Mouse (Mus musculus): Measurements from ENCODE around the gene Fryl. TPM values are rescaled to one million over a fixed set of nuclear protein-coding genes. Genes with fewer than 3 reads are reported as not detected.
A peak's percentile ranks its signal among the peaks of the same experiment; 100 is the strongest.
"Not testable (repeated sequence)": the region's sequence is repeated elsewhere in the genome, so short reads cannot be mapped to it uniquely, and the experiment has no call there.

Gene Fryl
- polyA plus RNA-seq, 1 experiment from 2014 or later, result 48.7 TPM

DNA sequence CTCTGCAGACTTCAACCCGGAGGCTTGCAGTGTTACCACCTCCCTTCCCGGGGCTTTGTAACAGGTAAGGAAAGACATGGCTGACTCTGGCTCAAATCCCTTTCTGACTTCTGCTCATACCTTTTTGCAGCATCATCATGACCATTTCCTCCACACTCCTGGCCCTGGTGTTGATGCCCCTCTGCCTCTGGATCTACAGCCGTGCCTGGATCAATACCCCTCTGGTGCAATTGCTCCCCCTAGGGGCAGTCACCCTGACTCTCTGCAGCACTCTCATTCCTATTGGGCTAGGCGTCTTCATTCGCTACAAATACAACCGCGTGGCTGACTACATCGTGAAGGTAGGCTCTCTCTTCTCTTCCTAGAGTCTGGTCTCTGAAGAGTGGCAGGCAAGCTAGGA lies 248.2 kb downstream of the Fryl start:
- H3K27ac ChIP-seq (replicated peaks); H3K4me2 ChIP-seq (replicated peaks); H3K9ac ChIP-seq (replicated peaks); ATAC-seq (ENCODE audit: low FRiP score, low read depth); H3K36me3 ChIP-seq; H3K9me3 ChIP-seq; H3K4me3 ChIP-seq; H3K4me1 ChIP-seq: not testable (repeated sequence)
- peaks cover 44% of the 10 kb centered on the region for H3K27me3 ChIP-seq
- WGBS, result 48% methylated on average over 8 of the region's 8 CpGs

DNA sequence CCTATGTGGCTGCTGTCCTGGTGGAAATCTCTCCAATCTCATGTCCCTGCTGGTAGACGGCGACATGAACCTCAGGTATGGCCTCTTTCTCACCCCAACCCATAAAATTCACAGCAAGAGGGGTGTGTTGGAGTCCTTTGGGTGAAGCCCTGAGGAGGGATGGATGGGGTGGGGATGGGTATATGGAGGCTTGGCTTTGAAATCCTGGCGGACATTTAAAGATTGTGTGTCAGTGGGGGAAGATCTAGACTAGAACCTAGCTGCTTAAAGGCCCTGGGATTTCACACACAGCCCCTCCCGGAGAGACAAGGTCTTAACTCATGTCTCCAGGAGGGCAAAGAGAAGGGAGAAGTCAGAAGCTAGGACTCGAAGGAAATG lies 248.8 kb downstream of the Fryl start:
- Histone ChIP-seq H3K4me2 (replicated peaks) (peak overlapping the region; percentile 52), H3K9ac (replicated peaks) (peak overlapping the region; percentile 48; the same call in 1 of the 2 replicates), H3K4me3 (peak overlapping the region; percentile 40), H3K27ac (replicated peaks) (no peak overlapping the region), H3K27me3 (peaks cover 37% of the 10 kb centered on the region), H3K9me3 (no peaks in the 10 kb centered on the region), H3K4me1 (peaks cover 7% of the 10 kb centered on the region; the same call in 1 of the 2 replicates), H3K36me3 (no peaks in the 10 kb centered on the region)
- WGBS, result 47% methylated on average over 5 of the region's 5 CpGs
- no peak; the same call in 1 of the 2 replicates for ATAC-seq (ENCODE audit: low FRiP score, low read depth)

DNA sequence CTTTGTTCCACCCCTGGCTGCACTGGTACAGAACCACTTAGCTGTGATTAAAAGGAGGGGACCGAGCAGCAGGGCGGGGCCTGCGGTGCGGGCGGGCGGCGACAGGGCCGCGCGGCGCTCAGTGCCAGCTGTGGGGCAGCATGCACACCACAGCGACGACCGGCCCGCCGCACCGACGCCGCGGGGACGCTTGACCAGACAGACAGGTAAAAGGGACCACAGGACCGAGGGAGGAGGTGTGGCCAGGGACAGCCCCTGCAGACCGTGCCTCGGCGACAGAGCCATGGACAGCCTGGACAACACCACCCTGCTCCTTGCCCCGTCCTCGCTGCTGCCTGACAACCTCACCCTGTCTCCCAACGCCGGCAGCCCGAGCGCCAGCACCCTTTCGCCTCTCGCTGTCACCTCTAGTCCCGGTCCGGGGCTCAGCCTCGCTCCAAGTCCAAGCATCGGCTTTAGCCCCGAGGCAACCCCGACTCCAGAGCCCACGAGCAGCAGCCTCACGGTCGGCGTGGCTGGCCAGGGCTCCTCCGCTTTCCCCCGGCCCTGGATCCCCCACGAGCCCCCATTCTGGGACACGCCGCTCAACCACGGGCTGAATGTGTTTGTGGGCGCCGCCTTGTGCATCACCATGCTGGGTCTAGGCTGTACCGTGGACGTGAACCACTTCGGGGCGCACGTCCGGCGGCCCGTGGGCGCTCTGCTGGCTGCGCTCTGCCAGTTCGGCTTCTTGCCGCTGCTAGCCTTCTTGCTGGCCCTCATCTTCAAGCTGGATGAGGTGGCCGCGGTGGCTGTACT lies 249.4 kb downstream of the Fryl start, which contains the start of gene Slc10a4:
Gene Slc10a4 (plus strand): TSS at position 100 of the 798 bp plus-strand sequence.
- Histone ChIP-seq H3K36me3 (no peaks in the 10 kb centered on the region), H3K27me3 (peaks cover 37% of the 10 kb centered on the region), H3K9ac (replicated peaks) (peak within 1 kb of the TSS; percentile 48), H3K9me3 (no peaks in the 10 kb centered on the region), H3K4me1 (peaks cover 7% of the 10 kb centered on the region; the same call in 1 of the 2 replicates), H3K4me3 (peak within 1 kb of the TSS; percentile 40), H3K27ac (replicated peaks) (no peak within 1 kb of the TSS), H3K4me2 (replicated peaks) (peak within 1 kb of the TSS; percentile 52)
- 7% methylated on average over 65 of the region's 65 CpGs for WGBS
- peak; percentile 93 for ATAC-seq (ENCODE audit: low FRiP score, low read depth)

DNA sequence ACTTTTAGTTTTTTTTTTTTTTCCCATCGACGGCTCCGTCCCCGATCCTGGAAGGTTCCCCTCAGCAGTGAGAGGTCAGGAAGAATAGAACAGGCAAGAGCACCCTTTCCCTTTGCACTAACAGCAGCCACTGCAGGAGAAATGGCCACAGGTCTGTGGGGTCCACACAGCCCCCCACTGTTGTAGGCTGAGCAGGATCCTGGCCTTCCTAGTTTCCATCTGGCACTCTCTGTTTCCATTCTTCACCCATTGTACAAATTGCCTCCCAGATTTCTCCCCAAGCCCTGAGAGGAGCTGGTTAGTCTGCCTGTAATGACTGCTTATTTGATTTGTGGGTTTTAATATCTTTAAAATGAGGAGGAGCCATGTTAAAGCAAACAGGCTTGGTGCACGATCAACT lies 252.4 kb downstream of the Fryl start:
- H3K36me3 ChIP-seq, result no peaks in the 10 kb centered on the region
- H3K9ac ChIP-seq (replicated peaks), result no peak overlapping the region
- H3K9me3 ChIP-seq, result no peaks in the 10 kb centered on the region
- peaks cover 7% of the 10 kb centered on the region; the same call in 1 of the 2 replicates for H3K4me1 ChIP-seq
- H3K27ac ChIP-seq (replicated peaks), result no peak overlapping the region
- 82% methylated on average over 5 of the region's 5 CpGs for WGBS
- no peak overlapping the region for H3K4me2 ChIP-seq (replicated peaks)
- ATAC-seq (ENCODE audit: low FRiP score, low read depth), result no peak
- H3K4me3 ChIP-seq, result no peak overlapping the region
- H3K27me3 ChIP-seq, result peaks cover 34% of the 10 kb centered on the region

DNA sequence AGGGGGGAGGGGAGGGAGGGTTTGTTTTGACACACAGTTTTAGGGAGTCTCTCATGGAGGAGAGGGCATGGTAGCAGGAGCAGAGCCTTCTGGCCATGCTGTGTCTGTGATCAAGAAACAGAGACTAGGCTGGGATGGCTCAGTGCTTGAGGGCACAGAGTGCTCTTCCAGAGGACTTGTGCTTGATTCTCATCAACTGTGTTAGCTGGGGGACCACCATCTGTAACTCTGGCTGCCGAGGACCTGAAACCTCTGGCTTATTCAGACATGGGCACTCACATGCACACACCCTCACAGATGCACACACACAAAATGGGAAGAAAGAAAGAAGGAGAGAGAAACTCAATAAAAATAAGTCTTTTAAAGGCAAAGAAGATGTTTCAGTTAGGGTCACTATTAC lies 257.9 kb downstream of the Fryl start:
- not testable (repeated sequence) for H3K4me2 ChIP-seq (replicated peaks); H3K4me3 ChIP-seq; H3K27ac ChIP-seq (replicated peaks); H3K36me3 ChIP-seq; H3K9me3 ChIP-seq; ATAC-seq (ENCODE audit: low FRiP score, low read depth); H3K27me3 ChIP-seq; H3K9ac ChIP-seq (replicated peaks)
- 91% methylated on average over 1 of the region's 1 CpGs for WGBS
- peaks cover 14% of the 10 kb centered on the region for H3K4me1 ChIP-seq

DNA sequence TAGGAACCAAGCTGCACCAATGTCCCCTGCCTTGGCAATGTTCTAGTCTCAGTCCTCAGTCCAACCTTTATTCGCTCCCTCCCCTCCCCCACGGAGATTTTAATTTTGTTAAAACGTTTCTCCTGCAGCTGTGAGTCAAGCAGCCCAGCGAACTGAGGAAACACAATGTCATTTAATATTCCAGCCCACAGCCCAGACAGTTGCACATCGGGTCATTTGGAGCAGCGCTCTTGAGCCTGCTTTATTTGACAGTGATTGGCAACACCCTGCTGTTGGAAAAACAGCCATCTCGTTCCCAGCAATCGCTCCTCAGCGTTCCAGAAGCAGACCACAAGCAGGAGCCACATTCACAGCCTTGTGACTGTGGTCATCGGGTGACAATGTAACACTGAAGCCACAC lies 261.0 kb downstream of the Fryl start:
- H3K36me3 ChIP-seq, result no peaks in the 10 kb centered on the region
- 31% methylated on average over 10 of the region's 10 CpGs for WGBS
- H3K27me3 ChIP-seq, result no peaks in the 10 kb centered on the region
- H3K27ac ChIP-seq (replicated peaks), result peak overlapping the region; percentile 58; the same call in 1 of the 2 replicates
- no peak overlapping the region for H3K9ac ChIP-seq (replicated peaks)
- H3K4me2 ChIP-seq (replicated peaks), result peak overlapping the region; percentile 19
- peak; percentile 54; the same call in 1 of the 2 replicates for ATAC-seq (ENCODE audit: low FRiP score, low read depth)
- H3K4me1 ChIP-seq, result peaks cover 14% of the 10 kb centered on the region
- H3K4me3 ChIP-seq, result no peak overlapping the region
- H3K9me3 ChIP-seq, result no peaks in the 10 kb centered on the region

DNA sequence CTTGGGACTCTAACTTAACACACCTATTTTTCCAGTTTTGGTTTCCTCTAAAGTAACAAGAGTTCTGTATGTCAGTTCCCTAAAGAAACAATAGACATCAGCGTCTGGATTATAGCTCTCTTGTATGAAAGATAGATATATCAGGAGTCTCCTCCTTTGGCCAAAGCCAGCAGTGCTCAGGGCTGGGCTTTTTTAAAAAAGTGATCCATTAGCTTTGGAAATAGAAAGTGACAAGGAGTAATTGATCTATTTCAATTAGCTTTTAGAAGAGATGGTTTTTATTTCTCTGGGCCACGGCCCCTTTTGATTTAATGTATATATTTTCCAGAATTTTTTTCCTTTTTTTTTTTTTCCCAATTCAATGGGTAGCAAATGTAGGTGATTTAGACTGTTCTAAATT lies 261.5 kb downstream of the Fryl start:
- Histone ChIP-seq H3K9me3 (no peaks in the 10 kb centered on the region), H3K27ac (replicated peaks) (no peak overlapping the region), H3K36me3 (no peaks in the 10 kb centered on the region), H3K9ac (replicated peaks) (no peak overlapping the region), H3K4me1 (peaks cover 17% of the 10 kb centered on the region), H3K4me3 (no peak overlapping the region), H3K27me3 (no peaks in the 10 kb centered on the region), H3K4me2 (replicated peaks) (no peak overlapping the region)
- no peak for ATAC-seq (ENCODE audit: low FRiP score, low read depth)
- 65% methylated on average over 2 of the region's 2 CpGs for WGBS

DNA sequence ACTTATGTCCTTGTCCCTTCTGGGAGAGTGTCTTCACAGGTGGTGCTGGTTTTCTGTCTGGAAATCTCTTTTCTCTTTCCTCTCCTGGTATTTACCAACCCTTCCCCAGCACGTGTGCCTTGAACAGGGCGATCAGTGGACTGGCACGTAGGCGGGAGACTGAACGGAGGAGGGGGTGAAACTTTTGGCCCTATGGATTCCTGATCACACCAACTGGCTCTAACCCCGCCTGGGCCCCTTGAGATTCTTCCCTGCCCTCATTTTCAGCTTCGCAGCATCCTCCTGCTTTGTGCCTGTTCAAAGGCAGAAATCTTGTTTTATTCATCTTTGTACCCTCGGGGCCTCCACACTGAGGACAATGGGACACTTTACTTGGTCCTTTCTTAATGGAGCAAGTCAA lies 262.0 kb downstream of the Fryl start:
- Histone ChIP-seq H3K4me1 (peaks cover 18% of the 10 kb centered on the region), H3K9me3 (no peaks in the 10 kb centered on the region), H3K4me3 (no peak overlapping the region), H3K36me3 (no peaks in the 10 kb centered on the region), H3K4me2 (replicated peaks) (no peak overlapping the region), H3K27ac (replicated peaks) (no peak overlapping the region; the same call in 1 of the 2 replicates), H3K9ac (replicated peaks) (no peak overlapping the region), H3K27me3 (no peaks in the 10 kb centered on the region)
- ATAC-seq (ENCODE audit: low FRiP score, low read depth), result peak; percentile 49; the same call in 1 of the 2 replicates
- WGBS, result 31% methylated on average over 8 of the region's 8 CpGs

DNA sequence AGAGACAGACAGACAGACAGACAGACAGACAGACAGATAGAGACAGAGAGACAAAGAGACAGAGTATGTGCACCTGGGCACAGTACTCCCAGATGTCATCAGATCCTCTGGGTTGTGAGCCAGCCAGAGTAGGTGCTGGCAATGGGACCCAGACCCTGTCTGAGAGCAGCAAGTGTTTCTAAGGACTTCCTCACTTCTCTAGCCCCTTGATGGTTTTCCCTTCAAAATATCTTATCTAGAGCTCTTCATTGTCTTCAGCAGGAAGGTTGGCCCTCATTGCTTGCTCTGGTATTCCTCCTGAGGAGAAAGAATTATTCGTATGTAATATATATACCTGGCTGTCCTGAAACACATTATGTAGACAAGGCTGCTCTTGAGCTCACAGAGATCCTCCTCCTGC lies 263.9 kb downstream of the Fryl start:
- Histone ChIP-seq H3K27ac (replicated peaks) (no peak overlapping the region), H3K9ac (replicated peaks) (no peak overlapping the region), H3K4me3 (no peak overlapping the region), H3K27me3 (no peaks in the 10 kb centered on the region), H3K4me1 (peaks cover 18% of the 10 kb centered on the region), H3K9me3 (no peaks in the 10 kb centered on the region), H3K4me2 (replicated peaks) (no peak overlapping the region), H3K36me3 (no peaks in the 10 kb centered on the region)
- no peak for ATAC-seq (ENCODE audit: low FRiP score, low read depth)
- WGBS, result 83% methylated on average over 1 of the region's 1 CpGs

DNA sequence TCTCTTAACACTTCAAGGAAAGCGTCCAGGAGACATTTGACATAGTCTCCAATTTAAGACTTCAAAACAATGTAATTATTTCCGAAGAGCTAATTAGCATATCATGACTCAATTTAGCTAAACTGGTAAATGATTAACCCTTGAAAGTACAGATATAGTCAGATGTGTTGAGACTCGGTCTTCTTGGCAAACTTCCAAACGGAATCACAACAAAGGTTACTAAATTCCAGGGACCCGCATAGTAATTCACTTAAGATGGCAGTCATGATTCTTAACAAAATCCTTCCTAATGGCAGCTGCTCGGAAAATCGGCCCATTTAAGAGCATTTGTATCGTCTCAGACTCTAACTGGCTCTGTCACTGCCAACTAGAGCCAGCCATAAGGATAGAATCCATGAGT lies 266.7 kb downstream of the Fryl start:
- no peaks in the 10 kb centered on the region for H3K27me3 ChIP-seq
- peaks cover 11% of the 10 kb centered on the region for H3K4me1 ChIP-seq
- no peaks in the 10 kb centered on the region for H3K9me3 ChIP-seq
- no peak overlapping the region for H3K27ac ChIP-seq (replicated peaks)
- H3K4me3 ChIP-seq, result no peak overlapping the region
- no peaks in the 10 kb centered on the region for H3K36me3 ChIP-seq
- H3K9ac ChIP-seq (replicated peaks), result no peak overlapping the region
- no peak overlapping the region for H3K4me2 ChIP-seq (replicated peaks)
- 79% methylated on average over 8 of the region's 8 CpGs for WGBS
- no peak for ATAC-seq (ENCODE audit: low FRiP score, low read depth)

DNA sequence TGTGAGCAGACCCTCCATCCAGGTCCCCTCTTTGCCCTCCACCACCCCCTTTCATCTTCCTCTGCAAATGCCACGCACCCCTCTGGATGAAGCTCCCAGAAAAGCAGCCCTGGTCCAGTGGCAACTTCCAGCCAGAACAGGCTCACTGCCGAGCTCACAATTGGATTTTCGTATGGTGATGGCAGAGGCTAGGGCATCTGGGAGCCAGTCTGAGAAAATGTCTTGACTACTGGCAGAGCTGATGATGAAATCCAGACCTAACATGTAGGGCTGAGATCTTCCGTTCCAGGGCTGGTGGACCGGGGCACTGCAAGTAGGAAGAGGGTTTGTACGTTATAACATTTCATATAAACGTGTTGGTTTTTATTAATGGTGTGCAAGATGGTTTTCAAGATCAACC lies 268.6 kb downstream of the Fryl start:
- Histone ChIP-seq H3K9ac (replicated peaks) (no peak overlapping the region), H3K4me2 (replicated peaks) (no peak overlapping the region), H3K27me3 (no peaks in the 10 kb centered on the region), H3K9me3 (no peaks in the 10 kb centered on the region), H3K4me1 (0 out of 2 replicates have a peak, but pooled peaks cover 3% of the 10 kb centered on the region), H3K4me3 (no peak overlapping the region), H3K36me3 (no peaks in the 10 kb centered on the region), H3K27ac (replicated peaks) (no peak overlapping the region)
- WGBS, result 90% methylated on average over 7 of the region's 7 CpGs
- ATAC-seq (ENCODE audit: low FRiP score, low read depth), result no peak

DNA sequence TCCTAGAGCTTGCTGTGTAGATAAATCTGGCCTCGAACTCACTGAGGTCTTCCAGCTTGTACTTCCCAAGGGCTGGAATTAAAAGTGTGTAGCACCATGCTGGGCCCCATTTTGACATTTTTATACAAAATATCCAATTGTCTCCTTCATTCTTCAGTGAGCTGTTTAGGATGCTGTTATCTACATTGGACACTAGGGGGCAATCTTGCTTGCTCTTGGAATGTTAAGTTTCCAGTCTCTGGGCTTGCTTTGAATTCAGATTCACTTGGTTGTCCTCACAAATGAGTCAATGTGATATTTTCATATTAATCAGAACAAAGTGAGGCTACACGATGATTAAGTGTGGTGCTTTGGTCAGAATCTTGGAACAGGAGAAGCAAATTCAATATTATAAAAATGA lies 272.3 kb downstream of the Fryl start:
- H3K9ac ChIP-seq (replicated peaks), result no peak overlapping the region
- 1% methylated on average over 2 of the region's 2 CpGs for WGBS

More for the DNA sequence above, 272.3 kb downstream of the Fryl start:
- no peak overlapping the region for H3K4me3 ChIP-seq
- no peaks in the 10 kb centered on the region for H3K4me1 ChIP-seq
- peaks cover 11% of the 10 kb centered on the region for H3K36me3 ChIP-seq
- no peak overlapping the region for H3K27ac ChIP-seq (replicated peaks)
- no peaks in the 10 kb centered on the region for H3K9me3 ChIP-seq
- H3K27me3 ChIP-seq, result no peaks in the 10 kb centered on the region
- no peak overlapping the region for H3K4me2 ChIP-seq (replicated peaks)
- no peak for ATAC-seq (ENCODE audit: low FRiP score, low read depth)
